Mouse (Mus musculus): ENCODE data around the gene Cldn22.

DNA sequence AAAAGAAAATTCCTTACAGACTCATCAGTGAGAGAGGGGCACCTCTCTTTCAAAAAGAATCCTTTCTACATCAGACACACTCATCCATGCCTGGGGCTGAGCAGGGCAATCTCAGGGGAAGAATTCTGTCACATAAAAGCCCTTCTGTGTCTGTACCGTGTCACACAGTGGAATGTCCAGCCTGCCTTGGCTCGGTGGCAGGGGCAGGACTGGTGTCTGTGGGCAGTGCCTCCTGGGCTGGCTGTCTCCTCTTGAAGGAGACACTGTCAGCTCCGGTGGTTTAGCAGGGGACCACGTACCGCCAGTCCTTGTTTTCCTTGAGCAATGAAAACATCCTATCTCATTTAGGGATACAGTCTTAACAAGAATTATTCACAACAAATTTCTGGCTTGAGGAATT is 1.3 kb downstream of the Cldn22 start:
- no peak for TF ChIP-seq POLR2A (IDR thresholded peaks at IDR 0.05; ENCODE audit: insufficient read depth, low read length)
- no peak for TF ChIP-seq CTCF (IDR thresholded peaks at IDR 0.05; ENCODE audit: low read depth, low read length)
